Mouse (Mus musculus): ENCODE measurements at regions not wholly inside any gene's neighbourhood (a gene's known extent, or its start where the extent isn't known, plus 50 kb on each side); places are given as distances from the start of the nearest gene placed in this dataset.
A peak's percentile ranks its signal among the peaks of the same experiment; 100 is the strongest.

DNA sequence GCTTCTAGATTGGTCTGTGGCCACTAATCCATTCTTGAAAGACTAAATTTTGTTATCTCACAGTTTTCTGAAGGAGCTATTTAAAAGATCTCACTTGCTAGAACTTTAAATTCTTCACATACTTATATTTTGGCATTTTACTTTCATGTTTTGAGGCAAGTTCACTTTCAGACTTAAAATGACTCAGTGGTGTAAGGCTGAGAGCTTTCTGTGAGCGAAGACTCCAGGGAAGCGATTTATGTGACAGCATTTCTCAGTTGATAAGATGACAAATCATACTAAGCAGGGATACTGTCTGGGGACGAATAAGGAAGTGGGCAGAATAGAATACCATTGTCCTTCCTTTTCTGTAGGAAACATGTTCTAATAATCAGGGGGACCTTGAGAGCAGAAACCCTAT lies 403.6 kb upstream of the Fbxo33 start:
- no peaks in the 10 kb centered on the region for H3K27me3 ChIP-seq (replicated peaks; ENCODE audit: control insufficient read depth, insufficient read depth, low read length)
- H3K4me2 ChIP-seq (ENCODE audit: low read length) = no peak overlapping the region
- H3K9ac ChIP-seq (replicated peaks; ENCODE audit: low read depth, low read length) = no peak overlapping the region
- no peak for ATAC-seq
- H3K36me3 ChIP-seq (ENCODE audit: control insufficient read depth, insufficient read depth) = no peaks in the 10 kb centered on the region
- 0 out of 2 replicates have a peak, but pooled peaks cover 2% of the 10 kb centered on the region for H3K9me3 ChIP-seq (ENCODE audit: control insufficient read depth, low read length)
- H3K4me1 ChIP-seq (replicated peaks; ENCODE audit: control insufficient read depth, insufficient read depth, low read length) = no peaks in the 10 kb centered on the region
- no peak overlapping the region for H3K4me3 ChIP-seq (replicated peaks; ENCODE audit: low read length)
- WGBS = 79% methylated on average over 3 of the region's 3 CpGs
- H3K27ac ChIP-seq (ENCODE audit: low read length) = no peak overlapping the region

DNA sequence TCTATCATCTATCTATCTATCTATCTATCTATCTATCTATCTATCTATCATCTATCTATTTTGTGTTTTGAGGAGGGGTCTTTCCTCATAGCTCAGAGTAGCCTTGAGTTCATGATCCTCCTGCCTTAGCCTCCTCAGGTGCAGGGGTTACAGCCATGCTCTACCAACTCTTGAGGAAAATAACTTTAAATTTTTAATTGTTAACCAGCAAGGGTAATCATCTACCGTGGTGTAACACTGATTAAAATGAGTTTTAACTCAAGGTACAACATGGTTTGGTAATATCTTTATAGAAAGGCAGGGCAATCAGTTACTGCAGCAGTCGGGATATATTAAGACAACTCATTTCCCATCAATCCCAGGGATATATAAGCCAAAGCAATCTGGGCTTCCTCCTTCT lies 401.6 kb upstream of the Fbxo33 start:
- H3K9ac ChIP-seq (replicated peaks; ENCODE audit: low read depth, low read length) = no peak overlapping the region
- no peak overlapping the region for H3K4me3 ChIP-seq (replicated peaks; ENCODE audit: low read length)
- no peaks in the 10 kb centered on the region for H3K36me3 ChIP-seq (ENCODE audit: control insufficient read depth, insufficient read depth)
- no peak overlapping the region for H3K4me2 ChIP-seq (ENCODE audit: low read length)
- H3K27ac ChIP-seq (ENCODE audit: low read length) = no peak overlapping the region
- no peaks in the 10 kb centered on the region for H3K27me3 ChIP-seq (replicated peaks; ENCODE audit: control insufficient read depth, insufficient read depth, low read length)
- peak; percentile 45; the same call in 1 of the 2 replicates for ATAC-seq
- 70% methylated on average over 2 of the region's 2 CpGs for WGBS
- no peaks in the 10 kb centered on the region for H3K9me3 ChIP-seq (ENCODE audit: control insufficient read depth, low read length)
- no peaks in the 10 kb centered on the region for H3K4me1 ChIP-seq (replicated peaks; ENCODE audit: control insufficient read depth, insufficient read depth, low read length)

DNA sequence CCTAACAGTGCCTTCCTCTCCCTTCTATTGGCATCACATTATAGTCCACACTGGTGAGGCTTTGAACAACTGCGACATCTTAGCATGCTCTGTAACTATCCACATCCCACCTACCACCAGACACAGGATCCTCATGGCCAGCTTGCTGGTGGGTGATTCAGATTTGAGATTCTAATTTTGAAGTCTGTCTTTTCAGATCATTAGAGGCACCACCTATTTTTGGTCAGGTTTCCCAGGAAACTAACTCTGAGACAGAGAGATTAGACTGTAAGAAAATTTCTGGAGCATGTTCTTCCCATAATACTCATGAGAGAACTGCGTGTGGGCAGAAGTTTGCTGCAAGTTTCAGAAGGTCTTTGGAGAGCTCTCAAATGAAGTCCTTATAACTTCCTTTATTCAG lies 400.8 kb upstream of the Fbxo33 start:
- no peak overlapping the region for H3K4me2 ChIP-seq (ENCODE audit: low read length)
- ATAC-seq = no peak
- no peak overlapping the region for H3K9ac ChIP-seq (replicated peaks; ENCODE audit: low read depth, low read length)
- WGBS = 88% methylated on average over 2 of the region's 2 CpGs
- H3K36me3 ChIP-seq (ENCODE audit: control insufficient read depth, insufficient read depth) = no peaks in the 10 kb centered on the region
- no peak overlapping the region for H3K27ac ChIP-seq (ENCODE audit: low read length)
- H3K9me3 ChIP-seq (ENCODE audit: control insufficient read depth, low read length) = no peaks in the 10 kb centered on the region
- H3K27me3 ChIP-seq (replicated peaks; ENCODE audit: control insufficient read depth, insufficient read depth, low read length) = no peaks in the 10 kb centered on the region
- H3K4me1 ChIP-seq (replicated peaks; ENCODE audit: control insufficient read depth, insufficient read depth, low read length) = no peaks in the 10 kb centered on the region
- no peak overlapping the region for H3K4me3 ChIP-seq (replicated peaks; ENCODE audit: low read length)

DNA sequence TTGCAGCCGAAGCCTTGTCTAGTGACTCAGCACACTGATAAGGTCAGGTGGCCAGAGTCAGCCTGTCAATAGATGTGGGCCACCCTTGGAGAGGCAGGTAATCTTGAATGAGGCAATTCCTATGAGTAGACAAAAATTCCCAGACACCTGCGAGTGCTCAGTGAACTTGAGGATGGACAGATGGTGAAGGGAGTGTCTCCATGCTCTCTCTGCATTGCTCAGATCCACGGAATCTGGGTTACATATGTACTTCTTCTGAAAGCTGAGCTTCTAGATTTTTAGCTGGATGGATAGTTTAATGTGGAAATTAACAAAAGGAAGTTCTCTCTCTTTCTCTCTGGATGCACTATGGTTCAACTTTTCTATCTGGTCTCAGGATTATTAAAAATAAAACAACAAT lies 396.6 kb upstream of the Fbxo33 start:
- no peaks in the 10 kb centered on the region for H3K27me3 ChIP-seq (replicated peaks; ENCODE audit: control insufficient read depth, insufficient read depth, low read length)
- no peak overlapping the region for H3K4me3 ChIP-seq (replicated peaks; ENCODE audit: low read length)
- H3K4me1 ChIP-seq (replicated peaks; ENCODE audit: control insufficient read depth, insufficient read depth, low read length) = no peaks in the 10 kb centered on the region
- H3K9me3 ChIP-seq (ENCODE audit: control insufficient read depth, low read length) = no peaks in the 10 kb centered on the region
- ATAC-seq = no peak
- no peaks in the 10 kb centered on the region for H3K36me3 ChIP-seq (ENCODE audit: control insufficient read depth, insufficient read depth)
- WGBS = 77% methylated on average over 3 of the region's 3 CpGs
- no peak overlapping the region for H3K4me2 ChIP-seq (ENCODE audit: low read length)
- H3K27ac ChIP-seq (ENCODE audit: low read length) = no peak overlapping the region
- no peak overlapping the region for H3K9ac ChIP-seq (replicated peaks; ENCODE audit: low read depth, low read length)

DNA sequence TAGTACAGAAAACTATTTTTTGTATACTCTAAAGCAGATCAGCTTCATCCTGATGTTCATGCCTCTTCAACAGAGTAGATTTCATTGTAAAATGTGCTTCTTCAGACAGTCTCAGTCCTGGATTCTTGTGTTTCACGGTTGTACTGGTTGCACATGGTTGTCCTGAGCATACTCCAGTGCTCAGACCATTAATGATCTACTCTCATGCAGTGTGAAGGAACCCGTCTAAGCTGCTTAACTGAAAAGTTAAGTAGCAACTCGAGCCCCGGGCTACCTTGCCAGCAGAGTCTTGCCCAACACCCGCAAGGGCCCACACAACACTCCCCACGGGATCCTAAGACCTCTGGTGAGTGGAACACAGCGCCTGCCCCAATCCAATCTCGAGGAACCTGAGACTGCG lies 380.3 kb upstream of the Fbxo33 start:
- no peaks in the 10 kb centered on the region for H3K9me3 ChIP-seq (ENCODE audit: control insufficient read depth, low read length)
- H3K4me3 ChIP-seq (replicated peaks; ENCODE audit: low read length) = no peak overlapping the region
- H3K27ac ChIP-seq (ENCODE audit: low read length) = no peak overlapping the region
- no peaks in the 10 kb centered on the region for H3K36me3 ChIP-seq (ENCODE audit: control insufficient read depth, insufficient read depth)
- no peaks in the 10 kb centered on the region for H3K4me1 ChIP-seq (replicated peaks; ENCODE audit: control insufficient read depth, insufficient read depth, low read length)
- WGBS = 89% methylated on average over 8 of the region's 9 CpGs
- no peaks in the 10 kb centered on the region for H3K27me3 ChIP-seq (replicated peaks; ENCODE audit: control insufficient read depth, insufficient read depth, low read length)
- ATAC-seq = no peak
- H3K4me2 ChIP-seq (ENCODE audit: low read length) = no peak overlapping the region
- H3K9ac ChIP-seq (replicated peaks; ENCODE audit: low read depth, low read length) = no peak overlapping the region

DNA sequence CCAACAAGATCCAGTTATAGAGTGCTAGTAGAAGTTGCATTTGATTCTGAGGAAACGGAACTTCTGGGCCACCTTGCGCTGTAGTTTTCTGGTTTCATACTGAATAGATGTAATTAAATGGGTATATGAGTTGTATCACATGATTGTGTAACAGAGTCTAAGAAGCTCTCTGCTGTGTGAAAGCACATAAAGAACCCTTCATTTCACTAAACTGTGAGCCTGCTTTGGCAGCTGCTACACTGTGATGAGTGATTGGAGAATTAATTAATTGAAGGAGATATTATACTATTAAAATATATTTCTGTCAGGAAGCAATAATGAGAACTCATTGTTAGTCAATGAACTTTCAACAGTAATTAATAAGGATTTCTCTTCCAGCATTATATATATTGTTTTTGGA lies 369.8 kb upstream of the Fbxo33 start:
- no peaks in the 10 kb centered on the region for H3K9me3 ChIP-seq (ENCODE audit: control insufficient read depth, low read length)
- H3K4me3 ChIP-seq (replicated peaks; ENCODE audit: low read length) = no peak overlapping the region
- no peak overlapping the region for H3K27ac ChIP-seq (ENCODE audit: low read length)
- H3K36me3 ChIP-seq (ENCODE audit: control insufficient read depth, insufficient read depth) = no peaks in the 10 kb centered on the region
- no peaks in the 10 kb centered on the region for H3K4me1 ChIP-seq (replicated peaks; ENCODE audit: control insufficient read depth, insufficient read depth, low read length)
- no peak overlapping the region for H3K9ac ChIP-seq (replicated peaks; ENCODE audit: low read depth, low read length)
- no peaks in the 10 kb centered on the region for H3K27me3 ChIP-seq (replicated peaks; ENCODE audit: control insufficient read depth, insufficient read depth, low read length)
- no peak overlapping the region for H3K4me2 ChIP-seq (ENCODE audit: low read length)
- ATAC-seq = 0 out of 2 replicates have a peak, but pooled peaks have one; percentile 52
- WGBS = 80% methylated on average over 2 of the region's 2 CpGs

DNA sequence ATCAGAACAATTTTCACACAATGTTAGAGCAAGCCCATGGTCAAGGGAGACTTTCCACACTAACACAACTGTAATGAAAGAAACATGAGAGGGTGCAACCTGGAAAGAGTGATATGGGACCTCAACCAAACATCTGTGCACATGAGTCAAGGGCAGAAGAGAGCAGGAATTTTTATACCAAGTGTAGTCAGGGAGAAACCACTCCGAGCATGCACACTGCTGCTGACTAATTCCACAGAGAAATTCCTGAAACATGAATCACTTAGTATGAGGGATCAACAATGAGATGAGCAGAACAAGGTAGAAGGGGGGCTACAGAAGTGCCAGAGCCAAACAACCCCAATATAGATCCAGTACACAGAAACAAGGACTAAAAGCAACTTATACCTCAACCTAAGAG lies 363.1 kb upstream of the Fbxo33 start:
- no peaks in the 10 kb centered on the region for H3K9me3 ChIP-seq (ENCODE audit: control insufficient read depth, low read length)
- no peaks in the 10 kb centered on the region for H3K27me3 ChIP-seq (replicated peaks; ENCODE audit: control insufficient read depth, insufficient read depth, low read length)
- no peak overlapping the region for H3K4me3 ChIP-seq (replicated peaks; ENCODE audit: low read length)
- H3K9ac ChIP-seq (replicated peaks; ENCODE audit: low read depth, low read length) = no peak overlapping the region
- no peaks in the 10 kb centered on the region for H3K36me3 ChIP-seq (ENCODE audit: control insufficient read depth, insufficient read depth)
- no peaks in the 10 kb centered on the region for H3K4me1 ChIP-seq (replicated peaks; ENCODE audit: control insufficient read depth, insufficient read depth, low read length)
- ATAC-seq = no peak
- no peak overlapping the region for H3K4me2 ChIP-seq (ENCODE audit: low read length)
- 83% methylated on average over 1 of the region's 1 CpGs for WGBS
- H3K27ac ChIP-seq (ENCODE audit: low read length) = no peak overlapping the region

DNA sequence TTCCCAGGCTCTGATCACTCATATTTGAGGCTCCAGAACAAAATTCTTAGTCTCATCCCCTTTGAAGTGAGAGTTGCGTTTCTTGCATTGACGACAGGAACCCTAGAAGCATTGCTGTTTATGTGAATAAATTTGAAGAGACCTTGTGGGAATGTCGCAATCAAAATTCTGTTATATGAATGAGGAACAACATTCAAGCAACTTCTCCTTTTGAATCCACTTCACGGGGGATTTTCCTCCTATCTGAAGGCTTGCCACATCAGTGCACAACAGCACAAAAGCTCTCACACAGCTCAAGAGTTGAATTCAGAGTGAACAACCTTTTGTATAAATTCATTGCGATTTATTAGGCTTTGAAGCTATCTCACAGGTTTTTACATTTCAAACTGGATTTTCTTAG lies 360.2 kb upstream of the Fbxo33 start:
- Histone ChIP-seq H3K4me3 (replicated peaks; ENCODE audit: low read length) (no peak overlapping the region), H3K9ac (replicated peaks; ENCODE audit: low read depth, low read length) (no peak overlapping the region), H3K4me1 (replicated peaks; ENCODE audit: control insufficient read depth, insufficient read depth, low read length) (no peaks in the 10 kb centered on the region), H3K4me2 (ENCODE audit: low read length) (no peak overlapping the region), H3K27me3 (replicated peaks; ENCODE audit: control insufficient read depth, insufficient read depth, low read length) (no peaks in the 10 kb centered on the region), H3K36me3 (ENCODE audit: control insufficient read depth, insufficient read depth) (no peaks in the 10 kb centered on the region), H3K9me3 (ENCODE audit: control insufficient read depth, low read length) (no peaks in the 10 kb centered on the region), H3K27ac (ENCODE audit: low read length) (no peak overlapping the region)
- 61% methylated on average over 5 of the region's 5 CpGs for WGBS
- no peak for ATAC-seq

DNA sequence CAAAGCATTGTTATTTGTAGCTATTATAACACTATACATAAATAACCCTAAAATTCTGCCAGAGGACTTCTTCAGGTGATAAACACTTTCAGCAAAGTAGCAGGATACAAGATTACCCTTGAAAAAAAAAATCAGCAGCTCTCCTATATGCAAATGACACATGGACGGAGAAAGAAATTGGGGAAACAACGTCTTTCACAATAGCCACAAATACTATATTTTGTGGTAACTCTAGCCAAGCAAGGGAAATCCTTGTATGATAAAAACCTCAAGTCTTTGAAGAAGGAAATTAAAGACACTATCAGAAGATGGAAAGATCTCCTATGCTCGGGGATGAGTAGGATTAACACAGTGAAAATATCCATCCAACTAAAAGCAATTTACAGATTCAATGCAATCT lies 344.4 kb upstream of the Fbxo33 start:
- WGBS = 90% methylated on average over 3 of the region's 3 CpGs
- Histone ChIP-seq H3K36me3 (ENCODE audit: control insufficient read depth, insufficient read depth) (no peaks in the 10 kb centered on the region), H3K27me3 (replicated peaks; ENCODE audit: control insufficient read depth, insufficient read depth, low read length) (no peaks in the 10 kb centered on the region), H3K4me3 (replicated peaks; ENCODE audit: low read length) (no peak overlapping the region), H3K27ac (ENCODE audit: low read length) (no peak overlapping the region), H3K9me3 (ENCODE audit: control insufficient read depth, low read length) (no peaks in the 10 kb centered on the region), H3K4me1 (replicated peaks; ENCODE audit: control insufficient read depth, insufficient read depth, low read length) (no peaks in the 10 kb centered on the region), H3K9ac (replicated peaks; ENCODE audit: low read depth, low read length) (no peak overlapping the region), H3K4me2 (ENCODE audit: low read length) (no peak overlapping the region)
- no peak for ATAC-seq

DNA sequence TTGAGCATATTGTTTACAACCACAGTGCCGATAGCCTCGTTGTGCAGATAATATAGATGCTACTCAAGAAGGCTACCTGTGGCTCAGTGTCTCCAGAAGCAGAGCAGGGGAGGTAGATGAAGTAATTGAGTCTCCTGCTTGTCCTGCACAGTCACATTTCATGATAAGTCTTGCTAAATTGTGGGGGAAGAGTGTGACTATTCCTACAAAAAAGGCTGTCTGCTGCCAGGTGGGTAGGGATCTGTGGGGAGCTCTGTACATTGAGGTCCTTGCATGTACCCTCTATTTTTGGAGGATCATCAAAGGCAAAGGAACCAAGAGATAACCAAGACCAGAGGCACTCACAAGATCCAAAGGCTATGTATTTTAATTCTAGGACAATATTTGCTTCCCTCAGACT lies 320.3 kb upstream of the Fbxo33 start:
- H3K9me3 ChIP-seq (ENCODE audit: control insufficient read depth, low read length) = no peaks in the 10 kb centered on the region
- H3K4me2 ChIP-seq (ENCODE audit: low read length) = no peak overlapping the region
- no peak overlapping the region for H3K4me3 ChIP-seq (replicated peaks; ENCODE audit: low read length)
- no peaks in the 10 kb centered on the region for H3K27me3 ChIP-seq (replicated peaks; ENCODE audit: control insufficient read depth, insufficient read depth, low read length)
- H3K27ac ChIP-seq (ENCODE audit: low read length) = no peak overlapping the region
- no peaks in the 10 kb centered on the region for H3K36me3 ChIP-seq (ENCODE audit: control insufficient read depth, insufficient read depth)
- no peak for ATAC-seq
- 90% methylated on average over 2 of the region's 2 CpGs for WGBS
- H3K9ac ChIP-seq (replicated peaks; ENCODE audit: low read depth, low read length) = no peak overlapping the region
- H3K4me1 ChIP-seq (replicated peaks; ENCODE audit: control insufficient read depth, insufficient read depth, low read length) = no peaks in the 10 kb centered on the region
